Mouse (Mus musculus) heart, embryonic 10.5 days (tissue): Measurements from ENCODE around the gene Acsf2. TPM values are rescaled to one million over a fixed set of nuclear protein-coding genes. Genes with fewer than 3 reads are reported as not detected.

ENCODE experiments used
- DNase-seq: peaks from one replicate; pipeline ENCODE4 v3.0.0-alpha.2; 2017; ENCODE audit warnings: low spot score
- H3K27ac ChIP-seq: fragments of 300-500 bp; sonication (generic); 2 replicates; pipeline ENCODE4 v1.5.1; 2016; ENCODE audit warnings: mild to moderate bottlenecking
- H3K27me3 ChIP-seq: fragments of 300-500 bp; sonication (generic); 2 replicates; pipeline ENCODE4 v1.6.1; 2016; ENCODE audit warnings: mild to moderate bottlenecking; ENCODE audit not compliant: poor library complexity, insufficient read depth, severe bottlenecking
- H3K36me3 ChIP-seq: fragments of 300-500 bp; sonication (generic); 2 replicates; pipeline ENCODE4 v1.6.1; 2016; ENCODE audit warnings: mild to moderate bottlenecking, moderate library complexity
- H3K4me1 ChIP-seq: fragments of 300-500 bp; sonication (generic); 2 replicates; pipeline ENCODE4 v1.6.1; 2016; ENCODE audit warnings: mild to moderate bottlenecking
- H3K4me3 ChIP-seq: fragments of 300-500 bp; sonication (generic); 2 replicates; pipeline ENCODE4 v1.5.1; 2016; ENCODE audit warnings: mild to moderate bottlenecking, moderate library complexity
- H3K9me3 ChIP-seq: fragments of 300-500 bp; sonication (generic); 2 replicates; pipeline ENCODE4 v1.6.1; 2016; ENCODE audit warnings: mild to moderate bottlenecking, moderate library complexity
- WGBS: fragments of 180-500 bp; shearing (Covaris S2); methylation state at CpG from one replicate; pipeline ENCODE4 v1.1.7; 2016; 5-methylcytosine and 5-hydroxymethylcytosine counted together
- polyA plus RNA-seq: library from polyadenylated mRNA; unstranded; fragments of >200 nt; fragmentation: Nextera tagmentation; extraction: Ambion mirVana; gene quantifications from 2 replicates; pipeline ENCODE4 v1.2.1, GENCODE M21; 2016

Acsf2 gene
- polyA plus RNA-seq, 1 experiment from 2014 or later = 4.1 TPM

GRCm38 (mm10) chr11:94580111-94580740 is 21.4 kb downstream of the Acsf2 start:
- Histone ChIP-seq H3K27me3 (no peaks in the 10 kb centered on the region), H3K4me3 (no peak overlapping the region), H3K4me1 (0 out of 2 replicates have a peak, but pooled peaks cover 4% of the 10 kb centered on the region), H3K9me3 (no peaks in the 10 kb centered on the region), H3K36me3 (0 out of 2 replicates have a peak, but pooled peaks cover 3% of the 10 kb centered on the region), H3K27ac (no peak overlapping the region)
- 88% methylated on average over 5 of the region's 5 CpGs for WGBS
- DNase-seq = no peak

GRCm38 (mm10) chr11:94576361-94576760 is 25.3 kb downstream of the Acsf2 start:
- DNase-seq = no peak
- 85% methylated on average over 9 of the region's 9 CpGs for WGBS
- no peaks in the 10 kb centered on the region for H3K27me3 ChIP-seq
- no peaks in the 10 kb centered on the region for H3K9me3 ChIP-seq
- H3K27ac ChIP-seq = no peak overlapping the region
- 0 out of 2 replicates have a peak, but pooled peaks cover 3% of the 10 kb centered on the region for H3K36me3 ChIP-seq
- no peak overlapping the region for H3K4me3 ChIP-seq
- H3K4me1 ChIP-seq = 0 out of 2 replicates have a peak, but pooled peaks cover 4% of the 10 kb centered on the region

GRCm38 (mm10) chr11:94575036-94575435 is 26.6 kb downstream of the Acsf2 start:
- Histone ChIP-seq H3K27ac (no peak overlapping the region), H3K4me1 (0 out of 2 replicates have a peak, but pooled peaks cover 4% of the 10 kb centered on the region), H3K36me3 (0 out of 2 replicates have a peak, but pooled peaks cover 6% of the 10 kb centered on the region), H3K4me3 (no peak overlapping the region), H3K27me3 (no peaks in the 10 kb centered on the region), H3K9me3 (no peaks in the 10 kb centered on the region)
- 72% methylated on average over 2 of the region's 2 CpGs for WGBS
- DNase-seq = no peak

GRCm38 (mm10) chr11:94574560-94574959 is 27.1 kb downstream of the Acsf2 start:
- Histone ChIP-seq H3K4me3 (no peak overlapping the region), H3K4me1 (0 out of 2 replicates have a peak, but pooled peaks cover 4% of the 10 kb centered on the region), H3K27me3 (no peaks in the 10 kb centered on the region), H3K27ac (no peak overlapping the region), H3K9me3 (no peaks in the 10 kb centered on the region), H3K36me3 (peaks cover 9% of the 10 kb centered on the region; the same call in 1 of the 2 replicates)
- WGBS = 23% methylated on average over 7 of the region's 7 CpGs
- DNase-seq = no peak

GRCm38 (mm10) chr11:94571850-94572249 is 29.8 kb downstream of the Acsf2 start:
- Histone ChIP-seq H3K4me3 (no peak overlapping the region), H3K27me3 (peaks cover 15% of the 10 kb centered on the region), H3K27ac (0 out of 2 replicates have a peak overlapping the region, but pooled peaks have one; percentile 2), H3K36me3 (peaks cover 19% of the 10 kb centered on the region; the same call in 1 of the 2 replicates), H3K9me3 (no peaks in the 10 kb centered on the region), H3K4me1 (0 out of 2 replicates have a peak, but pooled peaks cover 3% of the 10 kb centered on the region)
- DNase-seq = no peak
- WGBS = 76% methylated on average over 1 of the region's 1 CpGs

GRCm38 (mm10) chr11:94570612-94571011 is 31.1 kb downstream of the Acsf2 start:
- H3K27me3 ChIP-seq = peaks cover 27% of the 10 kb centered on the region
- H3K4me1 ChIP-seq = peaks cover 6% of the 10 kb centered on the region; the same call in 1 of the 2 replicates
- no peaks in the 10 kb centered on the region for H3K9me3 ChIP-seq
- H3K4me3 ChIP-seq = no peak overlapping the region
- H3K27ac ChIP-seq = no peak overlapping the region
- 53% methylated on average over 9 of the region's 9 CpGs for WGBS
- DNase-seq = no peak
- H3K36me3 ChIP-seq = peaks cover 17% of the 10 kb centered on the region; the same call in 1 of the 2 replicates

GRCm38 (mm10) chr11:94567326-94567725 is 34.3 kb downstream of the Acsf2 start:
- 83% methylated on average over 7 of the region's 7 CpGs for WGBS
- H3K27me3 ChIP-seq = peaks cover 57% of the 10 kb centered on the region
- H3K27ac ChIP-seq = no peak overlapping the region
- H3K36me3 ChIP-seq = peaks cover 17% of the 10 kb centered on the region; the same call in 1 of the 2 replicates
- H3K9me3 ChIP-seq = no peaks in the 10 kb centered on the region
- H3K4me1 ChIP-seq = peaks cover 28% of the 10 kb centered on the region
- DNase-seq = no peak
- no peak overlapping the region for H3K4me3 ChIP-seq

GRCm38 (mm10) chr11:94566534-94566933 is 35.1 kb downstream of the Acsf2 start:
- H3K27me3 ChIP-seq = peaks cover 57% of the 10 kb centered on the region

GRCm38 (mm10) chr11:94565151-94565479 is 36.6 kb downstream of the Acsf2 start:
- Histone ChIP-seq H3K27ac (peak overlapping the region; percentile 77; the same call in 1 of the 2 replicates), H3K4me3 (peak overlapping the region; percentile 53), H3K4me1 (peaks cover 28% of the 10 kb centered on the region), H3K9me3 (no peaks in the 10 kb centered on the region), H3K36me3 (peaks cover 14% of the 10 kb centered on the region; the same call in 1 of the 2 replicates), H3K27me3 (peaks cover 57% of the 10 kb centered on the region)
- no peak for DNase-seq
- 12% methylated on average over 16 of the region's 16 CpGs for WGBS

More at GRCm38 (mm10) chr11:94566534-94566933, 35.1 kb downstream of the Acsf2 start:
- Histone ChIP-seq H3K4me1 (peaks cover 28% of the 10 kb centered on the region), H3K4me3 (no peak overlapping the region), H3K36me3 (peaks cover 17% of the 10 kb centered on the region; the same call in 1 of the 2 replicates), H3K9me3 (no peaks in the 10 kb centered on the region), H3K27ac (no peak overlapping the region)
- no peak for DNase-seq
- 56% methylated on average over 6 of the region's 6 CpGs for WGBS

- Histone ChIP-seq H3K9me3 (no peaks in the 10 kb centered on the region), H3K4me1 (peaks cover 28% of the 10 kb centered on the region), H3K27ac (peak within 1 kb of the TSS; percentile 77), H3K27me3 (peaks cover 57% of the 10 kb centered on the region), H3K36me3 (peaks cover 11% of the 10 kb centered on the region; the same call in 1 of the 2 replicates), H3K4me3 (peak within 1 kb of the TSS; percentile 53)
- 2% methylated on average over 35 of the region's 35 CpGs for WGBS
- DNase-seq = no peak
Measured at GRCm38 (mm10) chr11:94564437-94565150, 37.1 kb downstream of the Acsf2 start, which contains the start of gene Chad. Gene Chad (plus strand): TSS chr11:94565047.

- H3K27ac ChIP-seq = peak overlapping the region; percentile 77
Measured at GRCm38 (mm10) chr11:94563821-94564220, 37.9 kb downstream of the Acsf2 start.

GRCm38 (mm10) chr11:94563383-94563782 is 38.3 kb downstream of the Acsf2 start:
- H3K4me1 ChIP-seq = peaks cover 28% of the 10 kb centered on the region
- peaks cover 57% of the 10 kb centered on the region for H3K27me3 ChIP-seq
- no peaks in the 10 kb centered on the region for H3K36me3 ChIP-seq
- 91% methylated on average over 5 of the region's 5 CpGs for WGBS
- H3K27ac ChIP-seq = no peak overlapping the region
- H3K9me3 ChIP-seq = no peaks in the 10 kb centered on the region
- no peak for DNase-seq
- H3K4me3 ChIP-seq = no peak overlapping the region

More at GRCm38 (mm10) chr11:94563821-94564220, 37.9 kb downstream of the Acsf2 start:
- peaks cover 57% of the 10 kb centered on the region for H3K27me3 ChIP-seq
- 59% methylated on average over 5 of the region's 5 CpGs for WGBS
- peaks cover 28% of the 10 kb centered on the region for H3K4me1 ChIP-seq
- no peaks in the 10 kb centered on the region for H3K9me3 ChIP-seq
- DNase-seq = no peak
- H3K4me3 ChIP-seq = peak overlapping the region; percentile 53
- peaks cover 3% of the 10 kb centered on the region; the same call in 1 of the 2 replicates for H3K36me3 ChIP-seq

- no peak overlapping the region for H3K27ac ChIP-seq
- WGBS = 49% methylated on average over 3 of the region's 3 CpGs
Measured at GRCm38 (mm10) chr11:94558226-94558625, 43.4 kb downstream of the Acsf2 start.

More at GRCm38 (mm10) chr11:94558226-94558625, 43.4 kb downstream of the Acsf2 start:
- H3K27me3 ChIP-seq = peaks cover 6% of the 10 kb centered on the region; the same call in 1 of the 2 replicates
- no peak for DNase-seq
- no peak overlapping the region for H3K4me3 ChIP-seq
- peaks cover 9% of the 10 kb centered on the region; the same call in 1 of the 2 replicates for H3K4me1 ChIP-seq
- H3K36me3 ChIP-seq = peaks cover 8% of the 10 kb centered on the region; the same call in 1 of the 2 replicates
- H3K9me3 ChIP-seq = no peaks in the 10 kb centered on the region
